25 mouse cellular contexts compared by ENCODE assay signal in genomic region chr3:146686428-146686827, GRCm38 (mm10). TPM values are rescaled to one million over a fixed set of nuclear protein-coding genes. Genes with fewer than 3 reads are reported as not detected.
DNase-seq lines count a peak whose midpoint lies in the region; ATAC-seq and TF ChIP-seq lines count a peak whose summit lies in the region.
"Had no signal": no experiment of that assay in that cellular context is flagged by ENCODE, and none has a peak within 500 bp of the region (broad histone marks: within the 10 kb centered on the region; RNA-seq: fewer than 3 reads in every experiment).

No protein-coding gene starts in this region.

- H3K79me2 ChIP-seq in myocyte (ENCODE audit: control insufficient read depth, insufficient read depth), result no peaks in the 10 kb centered on the region

- no peak overlapping the region for H3K9ac ChIP-seq in liver, embryonic 13.5 days
- H3K9ac ChIP-seq: forebrain, embryonic 15.5 days; hindbrain, embryonic 14.5 days; midbrain, embryonic 15.5 days; neural tube, embryonic 13.5 days had no signal

- no peak for TF ChIP-seq CTCF in testis, adult 2 months (IDR thresholded peaks at IDR 0.05; ENCODE audit: control insufficient read depth, insufficient read depth, insufficient replicate concordance, low read depth, low read length)

- H3K4me2 ChIP-seq in liver, embryonic 13.5 days, result 0 out of 2 replicates have a peak overlapping the region, but pooled peaks have one; percentile 75
- no peak overlapping the region for H3K4me2 ChIP-seq in myocyte (ENCODE audit: low read depth)

- no peak for DNase-seq in testis, postnatal 10 days (ENCODE audit: low spot score)
- DNase-seq in MEL-GATA-1-ER (ENCODE audit: extremely low read depth, low read depth), result peak; percentile 45
- no peak for DNase-seq in liver, embryonic 13.5 days
- DNase-seq in layer of hippocampus, postnatal 14 days (ENCODE audit: low spot score in 2 of 2), result no peak
- DNase-seq in thymus, postnatal 10 days (ENCODE audit: low spot score in 2 of 2), result no peak
- no peak for DNase-seq in cerebellum, adult 11 months
- DNase-seq: adrenal gland, adult 2 months; cerebellum, adult 8-10 months; embryo, embryonic 11 days; gastrocnemius, postnatal 36 days; kidney, adult 11 months; kidney, postnatal 10 days; right cerebral cortex, postnatal 4 days; thymus, postnatal 14 days had no signal

- H3K27me3 ChIP-seq in testis, adult 2 months (ENCODE audit: control insufficient read depth, insufficient read depth, low read length), result peaks cover 8% of the 10 kb centered on the region; the same call in 1 of the 2 replicates
- H3K27me3 ChIP-seq in liver, embryonic 13.5 days, result peaks cover 28% of the 10 kb centered on the region
- H3K27me3 ChIP-seq in myocyte (ENCODE audit: control insufficient read depth, insufficient read depth, insufficient read length), result no peaks in the 10 kb centered on the region
- H3K27me3 ChIP-seq: CH12.LX; forebrain, embryonic 15.5 days had no signal

- 32% methylated on average over 8 of the region's 8 CpGs for WGBS in liver, embryonic 13.5 days (ENCODE audit: insufficient replicate concordance)

- H3K4me1 ChIP-seq in testis, adult 2 months (ENCODE audit: control insufficient read depth, insufficient read depth, low read length), result peaks cover 11% of the 10 kb centered on the region
- H3K4me1 ChIP-seq in liver, embryonic 13.5 days (replicated peaks), result peaks cover 21% of the 10 kb centered on the region

- ATAC-seq in liver, embryonic 13.5 days (ENCODE audit: low read depth), result peak; percentile 65
- ATAC-seq: forebrain, embryonic 15.5 days had no signal

- no peak overlapping the region for H3K27ac ChIP-seq in testis, adult 2 months (ENCODE audit: control insufficient read depth, insufficient read depth, low read depth, low read length)
- no peak overlapping the region for H3K27ac ChIP-seq in liver, embryonic 13.5 days
- H3K27ac ChIP-seq: forebrain, embryonic 15.5 days; hindbrain, embryonic 14.5 days; macrophage; midbrain, embryonic 15.5 days; neural tube, embryonic 13.5 days had no signal

- H3K36me3 ChIP-seq in testis, adult 2 months (ENCODE audit: control insufficient read depth, insufficient read depth, low read length), result no peaks in the 10 kb centered on the region
- H3K36me3 ChIP-seq in liver, embryonic 13.5 days, result no peaks in the 10 kb centered on the region
- H3K36me3 ChIP-seq in myocyte (ENCODE audit: control insufficient read depth, insufficient read depth), result no peaks in the 10 kb centered on the region
- H3K36me3 ChIP-seq: forebrain, embryonic 15.5 days; midbrain, embryonic 15.5 days; neural tube, embryonic 13.5 days had no signal

- no peak for TF ChIP-seq POLR2A in testis, adult 2 months (IDR thresholded peaks at IDR 0.05; ENCODE audit: control insufficient read depth, low read depth, low read length)
- TF ChIP-seq POLR2A in myocyte (IDR thresholded peaks at IDR 0.05; ENCODE audit: insufficient read length, low read depth), result no peak

- no peaks in the 10 kb centered on the region for H3K9me3 ChIP-seq in liver, embryonic 13.5 days (replicated peaks)
- H3K9me3 ChIP-seq: forebrain, embryonic 15.5 days; midbrain, embryonic 15.5 days; neural tube, embryonic 13.5 days had no signal

- no peak overlapping the region for H3ac ChIP-seq in myocyte (ENCODE audit: control insufficient read depth, insufficient read length)

- peak overlapping the region; percentile 41; the same call in 1 of the 2 replicates for H3K4me3 ChIP-seq in testis, adult 2 months (ENCODE audit: control insufficient read depth, low read depth, low read length)
- H3K4me3 ChIP-seq in liver, embryonic 13.5 days (replicated peaks), result no peak overlapping the region
- no peak overlapping the region for H3K4me3 ChIP-seq in myocyte
- H3K4me3 ChIP-seq: forebrain, embryonic 15.5 days; midbrain, embryonic 15.5 days; neural tube, embryonic 13.5 days had no signal

TF ChIP-seq in myocyte, 11 proteins besides CTCF, POLR2A, EP300 and RAD21:
- TF ChIP-seq MYOD1 (IDR thresholded peaks at IDR 0.05; ENCODE audit: control insufficient read depth in 1 of 3, insufficient read length in 2 of 3, low read depth in 2 of 3), result peak in 1 of 3 experiments; percentile 15
- peak in 2 of 3 experiments; percentile 6 to 13 for TF ChIP-seq MYOG (IDR thresholded peaks at IDR 0.05; ENCODE audit: control insufficient read depth in 1 of 3, insufficient read depth in 1 of 3, insufficient read length in 2 of 3, low read depth in 2 of 3)
- TF ChIP-seq TCF3 (IDR thresholded peaks at IDR 0.05; ENCODE audit: insufficient read length, low read depth), result no peak

RNA-seq across cellular contexts. Expression of gene Samd13, which starts 1.0 kb away (rescaled TPM):
- 0.71 TPM in 1 of 2 replicates, not detected in the other for polyA plus RNA-seq in testis, adult 2 months (2012; rRNA removed)
- 0.22 and 0.44 TPM in 2 replicates for polyA plus RNA-seq in liver, embryonic 13.5 days (2015; fragmentation: Nextera tagmentation; extraction: Ambion mirVana)
- not detected for polyA plus RNA-seq in myocyte (2012; fragmentation: generic; extraction: Trizol)
- total RNA-seq in layer of hippocampus, postnatal 14 days (2021), result not detected
- total RNA-seq: CH12.LX; liver, adult 2 months had no signal
- polyA plus RNA-seq: adrenal gland, adult 2 months; liver, adult 2 months; macrophage had no signal

RNA-seq across cellular contexts. Expression of gene 4930503B20Rik, which starts 35.3 kb away (rescaled TPM):
- polyA plus RNA-seq in testis, adult 2 months (2012; rRNA removed), result 205 and 256 TPM in 2 replicates
- polyA plus RNA-seq in liver, embryonic 13.5 days (2015; fragmentation: Nextera tagmentation; extraction: Ambion mirVana), result not detected in 2 replicates
- polyA plus RNA-seq in myocyte (2012; fragmentation: generic; extraction: Trizol), result not detected
- not detected for total RNA-seq in layer of hippocampus, postnatal 14 days (2021)
- total RNA-seq: adrenal gland, adult 2 months; CH12.LX; gastrocnemius, postnatal 36 days; layer of hippocampus, postnatal 10 days; liver, adult 2 months had no signal
- polyA plus RNA-seq: adrenal gland, adult 2 months; forebrain, embryonic 15.5 days; heart, postnatal 0 days; hindbrain, embryonic 14.5 days; liver, adult 2 months; macrophage; midbrain, embryonic 15.5 days; neural tube, embryonic 13.5 days had no signal

Comparison
In these comparisons a context has a peak if more than half of its experiments do, and no peak if none do; other contexts are left out.
1. RNA of gene 4930503B20Rik, which starts 35.3 kb away (polyA plus RNA-seq): 205 to 256 TPM in testis, adult 2 months; not detected in liver, embryonic 13.5 days and not detected in myocyte (single experiment); every median in the first group is over 100 times any median in the second.